Mouse (Mus musculus) liver, embryonic 14 days (tissue): ENCODE data around the gene Slc6a21. TPM values are rescaled to one million over a fixed set of nuclear protein-coding genes. Genes with fewer than 3 reads are reported as not detected.

Experiments
- polyA plus RNA-seq: library from polyadenylated mRNA; depleted of rRNA; stranded (reverse); fragments of >200 nt; gene quantifications from 2 replicates; pipeline ENCODE4 v1.2.3, GENCODE M21; 2012; rRNA removed

The Slc6a21 gene
- not detected in 2 replicates for polyA plus RNA-seq

DNA sequence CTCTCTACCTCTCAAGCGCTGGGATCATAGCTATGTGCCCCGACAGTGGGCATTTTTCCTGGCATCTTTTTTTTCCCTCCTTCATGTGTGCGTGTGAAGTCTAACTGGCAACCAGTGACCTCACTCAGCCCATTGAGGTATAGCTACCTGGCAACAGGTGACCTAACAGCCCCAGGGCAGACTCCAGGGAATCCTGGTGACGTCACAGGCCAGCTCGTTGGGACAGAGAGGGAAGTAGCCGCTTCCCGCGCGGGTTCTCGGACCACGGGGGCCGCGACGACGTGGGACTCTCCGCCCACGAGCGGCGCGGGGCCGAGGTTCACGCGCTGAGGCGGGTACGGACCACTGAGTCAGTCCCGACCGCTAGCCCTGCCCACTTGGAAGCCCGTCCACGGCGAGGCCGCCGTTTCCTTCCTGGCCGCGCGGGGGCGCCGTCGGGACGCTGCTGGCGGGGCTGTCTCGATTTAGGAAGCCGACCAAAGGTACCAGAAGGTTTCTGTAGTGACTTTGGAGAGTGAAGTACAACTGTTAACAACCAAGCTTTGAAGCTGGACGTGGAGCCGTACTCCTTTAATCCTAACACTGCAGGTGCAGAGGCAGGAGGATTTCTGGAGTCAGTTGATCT lies at the start of gene Slc6a21:
Gene Slc6a21 (plus strand): TSS at position 378 of the 625 bp plus-strand sequence.

DNA sequence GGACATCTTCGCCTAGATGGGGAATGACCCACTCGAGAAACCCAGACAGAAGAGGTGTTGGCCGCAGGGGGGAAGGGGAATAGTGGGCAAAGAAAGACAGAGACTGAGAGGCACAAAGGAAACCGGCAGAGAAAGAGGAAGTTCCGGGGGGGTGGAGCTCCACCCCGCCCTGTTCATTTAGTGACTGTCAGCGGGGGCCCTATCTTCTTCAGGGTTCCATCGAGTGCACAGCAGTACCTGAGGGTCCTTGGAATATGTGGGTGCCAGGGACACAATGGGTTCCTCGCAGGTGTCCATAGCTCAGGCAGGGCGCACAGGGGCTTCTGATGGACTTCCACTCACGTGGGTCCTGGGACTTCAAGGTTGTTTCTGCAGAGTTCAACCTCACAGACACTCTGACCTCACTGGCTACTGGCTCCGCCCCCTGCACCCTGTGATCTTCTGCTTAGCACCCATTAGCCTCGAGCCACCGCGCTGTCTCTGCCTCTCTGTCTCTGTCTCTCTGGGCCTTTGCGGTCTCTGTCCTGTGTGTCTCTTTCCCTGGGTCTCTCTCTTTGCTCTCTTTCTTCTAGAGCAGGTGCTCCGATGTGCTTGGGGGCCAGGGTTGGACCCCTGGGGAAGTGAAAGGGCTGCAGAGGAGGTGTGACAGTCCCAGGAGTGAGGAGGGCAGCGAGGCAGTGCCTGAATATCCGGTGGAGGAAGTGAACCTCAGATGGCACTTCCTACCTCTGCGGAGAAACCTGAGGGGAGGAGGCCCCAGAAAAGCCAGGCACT lies 38.4 kb upstream of the Slc6a21 start, which contains the start of gene Cd37:
Gene Cd37 (minus strand): TSS at position 393 of the 774 bp plus-strand sequence.

DNA sequence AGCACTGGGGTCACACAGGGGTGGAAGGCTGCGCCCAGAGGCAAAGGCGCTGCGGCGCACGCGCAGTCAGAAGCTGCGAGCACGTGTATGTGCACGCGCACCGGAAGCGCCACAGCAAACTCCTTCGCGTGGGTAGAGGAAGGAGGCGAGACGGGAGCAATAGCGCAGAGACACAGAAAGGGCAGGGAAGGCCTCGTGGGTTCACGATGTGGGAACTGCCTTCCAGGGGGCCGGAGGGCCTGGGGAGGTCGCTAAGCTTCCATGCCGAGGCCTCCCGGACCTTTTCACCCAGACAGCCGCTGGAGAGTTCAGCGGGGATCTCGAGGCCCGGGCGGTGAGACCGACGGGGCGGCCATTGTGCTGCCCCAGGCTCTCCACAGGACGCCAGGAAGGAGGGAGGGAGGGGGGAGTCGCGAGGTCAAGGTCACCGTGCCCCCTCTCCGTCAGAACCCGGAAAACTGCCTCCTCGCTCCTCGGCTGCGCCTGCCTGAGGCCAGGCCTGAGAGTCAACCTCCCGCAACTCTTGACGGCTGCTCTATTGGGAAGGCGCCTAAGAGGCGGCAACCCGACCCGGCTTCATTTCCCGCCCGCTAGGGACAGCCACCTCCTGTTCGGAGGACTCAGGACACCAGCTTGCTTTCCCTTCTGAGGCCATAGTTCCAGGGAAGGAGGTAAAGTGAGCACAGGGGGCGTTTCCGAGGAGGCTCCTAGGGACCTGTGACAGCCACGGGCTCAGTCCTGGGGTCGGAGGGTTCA lies 36.5 kb upstream of the Slc6a21 start, which contains the start of gene Slc6a16:
Gene Slc6a16 (plus strand): TSS at position 453 of the 756 bp plus-strand sequence.

DNA sequence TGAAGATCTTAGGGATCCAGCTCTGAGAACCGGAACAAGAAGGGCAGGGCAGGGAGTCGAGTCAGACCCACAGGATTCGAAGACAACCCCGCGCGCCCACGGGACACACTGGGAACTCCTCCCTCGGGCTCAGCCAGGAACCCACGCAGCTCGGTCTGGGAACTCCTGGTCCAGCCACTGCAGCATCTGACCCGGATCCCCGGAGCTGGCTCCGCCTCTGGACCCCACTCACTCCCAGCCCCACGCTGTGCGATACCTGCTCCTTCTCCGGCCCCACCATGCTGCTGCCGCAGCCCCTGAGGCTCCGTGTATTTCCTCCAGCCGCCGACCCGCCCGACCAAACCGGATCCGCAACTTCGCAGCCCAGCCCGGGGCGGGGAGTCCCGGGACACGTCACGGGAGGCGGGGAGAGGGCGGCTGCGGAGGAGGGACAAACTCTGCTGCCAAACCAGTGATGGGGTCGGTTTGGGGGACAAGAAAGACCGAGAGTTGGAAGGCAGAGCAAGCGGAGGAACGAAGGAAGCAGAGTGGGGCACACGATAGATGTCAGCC lies 56.2 kb downstream of the Slc6a21 start, which contains the start of gene Trpm4:
Gene Trpm4 (minus strand): TSS at position 350 of the 552 bp plus-strand sequence.

DNA sequence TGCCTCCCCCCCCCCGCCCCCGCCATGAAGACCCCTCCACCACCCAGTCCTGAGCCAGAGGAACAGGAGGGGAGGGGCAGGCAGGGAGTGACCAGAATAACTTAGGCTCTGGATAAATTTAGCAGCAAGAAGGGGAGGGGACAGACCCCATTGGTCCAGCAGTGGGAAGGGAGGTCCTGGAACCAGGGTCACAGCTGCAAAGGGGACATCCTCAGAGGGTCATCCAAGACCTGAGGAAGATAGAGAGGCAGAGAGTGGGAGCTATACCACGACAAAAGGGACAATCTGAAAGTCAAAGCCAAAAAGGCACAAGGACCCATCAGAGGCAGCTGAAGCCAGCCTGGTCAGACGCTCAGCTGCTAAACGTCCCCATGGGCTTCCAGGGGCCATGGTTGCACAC lies 57.7 kb downstream of the Slc6a21 start, which contains the start of gene Hrc:
Gene Hrc (plus strand): TSS at position 235 of the 400 bp plus-strand sequence.

Other genes starting within 250 kb of the Slc6a21 start
- 1.9 and 2.5 TPM in 2 replicates for gene Prr12, start 224.6 kb upstream of the Slc6a21 start, polyA plus RNA-seq
- 26.5 and 28.7 TPM in 2 replicates for gene Nosip, start 215.1 kb upstream of the Slc6a21 start, polyA plus RNA-seq
- 7.1 and 7.9 TPM in 2 replicates for gene Prrg2, start 214.8 kb upstream of the Slc6a21 start, polyA plus RNA-seq
- 18.0 and 23.0 TPM in 2 replicates for gene Rcn3, start 185.3 kb upstream of the Slc6a21 start, polyA plus RNA-seq
- 15.3 and 17.0 TPM in 2 replicates for gene Fcgrt, start 173.7 kb upstream of the Slc6a21 start, polyA plus RNA-seq
- gene Rps11, start 153.1 kb upstream of the Slc6a21 start, polyA plus RNA-seq, result 329 and 425 TPM in 2 replicates
- gene Rpl13a, start 148.8 kb upstream of the Slc6a21 start, polyA plus RNA-seq, result 824 and 978 TPM in 2 replicates
- 0.03 and 0.05 TPM in 2 replicates for gene Gm45713, start 141.3 kb upstream of the Slc6a21 start, polyA plus RNA-seq
- gene Flt3l, start 141.1 kb upstream of the Slc6a21 start, polyA plus RNA-seq, result 11.3 and 12.1 TPM in 2 replicates
- gene Pih1d1, start 123.2 kb upstream of the Slc6a21 start, polyA plus RNA-seq, result 33.3 and 38.1 TPM in 2 replicates
- gene Aldh16a1, start 122.9 kb upstream of the Slc6a21 start, polyA plus RNA-seq, result 14.6 and 17.2 TPM in 2 replicates
- 0.02 TPM in 1 of 2 replicates, not detected in the other for gene Slc17a7, start 113.6 kb upstream of the Slc6a21 start, polyA plus RNA-seq
- gene Gfy, start 97.9 kb upstream of the Slc6a21 start, polyA plus RNA-seq, result not detected in 2 replicates
- not detected in 2 replicates for gene Pth2, start 96.5 kb upstream of the Slc6a21 start, polyA plus RNA-seq
- 0.03 and 0.07 TPM in 2 replicates for gene Ccdc155, start 72.6 kb upstream of the Slc6a21 start, polyA plus RNA-seq
- 1.0 and 1.5 TPM in 2 replicates for gene Dkkl1, start 65.4 kb upstream of the Slc6a21 start, polyA plus RNA-seq
- 9.4 and 12.0 TPM in 2 replicates for gene Tead2, start 61.8 kb upstream of the Slc6a21 start, polyA plus RNA-seq
- gene Cd37, start 38.4 kb upstream of the Slc6a21 start, polyA plus RNA-seq, result 8.7 and 11.7 TPM in 2 replicates
- gene Slc6a16, start 36.4 kb upstream of the Slc6a21 start, polyA plus RNA-seq, result 0.01 and 0.03 TPM in 2 replicates
- 0.95 and 1.2 TPM in 2 replicates for gene Trpm4, start 56.3 kb downstream of the Slc6a21 start, polyA plus RNA-seq
- 0.06 and 0.76 TPM in 2 replicates for gene Hrc, start 57.8 kb downstream of the Slc6a21 start, polyA plus RNA-seq
- 0.18 and 0.20 TPM in 2 replicates for gene Ppfia3, start 89.5 kb downstream of the Slc6a21 start, polyA plus RNA-seq
- gene Lin7b, start 93.1 kb downstream of the Slc6a21 start, polyA plus RNA-seq, result 0.31 and 0.34 TPM in 2 replicates
- 208 and 214 TPM in 2 replicates for gene Snrnp70, start 118.2 kb downstream of the Slc6a21 start, polyA plus RNA-seq
- 0.01 TPM in 1 of 2 replicates, not detected in the other for gene Kcna7, start 128.1 kb downstream of the Slc6a21 start, polyA plus RNA-seq
- gene Ntf5, start 136.2 kb downstream of the Slc6a21 start, polyA plus RNA-seq, result 0.17 and 0.23 TPM in 2 replicates
- not detected in 2 replicates for gene Lhb, start 143.3 kb downstream of the Slc6a21 start, polyA plus RNA-seq
- gene Gys1, start 157.3 kb downstream of the Slc6a21 start, polyA plus RNA-seq, result 2.8 and 2.9 TPM in 2 replicates
- 66.7 and 69.1 TPM in 2 replicates for gene Ruvbl2, start 160.6 kb downstream of the Slc6a21 start, polyA plus RNA-seq
- 1,332 and 1,795 TPM in 2 replicates for gene Ftl1, start 182.4 kb downstream of the Slc6a21 start, polyA plus RNA-seq
- 52.2 and 58.7 TPM in 2 replicates for gene Bax, start 189.4 kb downstream of the Slc6a21 start, polyA plus RNA-seq
- gene Tulp2, start 204.4 kb downstream of the Slc6a21 start, polyA plus RNA-seq, result 0.18 and 0.29 TPM in 2 replicates
- 0.06 TPM in 1 of 2 replicates, not detected in the other for gene Gm45808, start 209.3 kb downstream of the Slc6a21 start, polyA plus RNA-seq
- gene Dhdh, start 211.3 kb downstream of the Slc6a21 start, polyA plus RNA-seq, result 2.0 and 2.2 TPM in 2 replicates
- 55.1 and 58.3 TPM in 2 replicates for gene Nucb1, start 232.9 kb downstream of the Slc6a21 start, polyA plus RNA-seq
- gene Ppp1r15a, start 248.8 kb downstream of the Slc6a21 start, polyA plus RNA-seq, result 112 and 129 TPM in 2 replicates
- gene Plekha4, start 248.8 kb downstream of the Slc6a21 start, polyA plus RNA-seq, result 0.75 and 0.86 TPM in 2 replicates